In genomic region chr6:134723833-134724553, GRCm38 (mm10) we compare ENCODE assay signal across 19 mouse cellular contexts.
DNase-seq lines count a peak whose midpoint lies in the region; ATAC-seq and TF ChIP-seq lines count a peak whose summit lies in the region.
"Had no signal": no experiment of that assay in that cellular context is flagged by ENCODE, and none has a peak within 500 bp of the region (broad histone marks: within the 10 kb centered on the region; RNA-seq: fewer than 3 reads in every experiment).

No protein-coding gene starts in this region.

- 0 out of 2 replicates have a peak overlapping the region, but pooled peaks have one; percentile 6 for H3K27ac ChIP-seq in intestine, embryonic 14.5 days (ENCODE audit: low read depth)
- H3K27ac ChIP-seq in intestine, embryonic 16.5 days (ENCODE audit: low read length) = peak overlapping the region; percentile 77
- peak overlapping the region; percentile 53 for H3K27ac ChIP-seq in liver, postnatal 0 days (ENCODE audit: low read depth)
- H3K27ac ChIP-seq: embryonic facial prominence, embryonic 15.5 days; hindbrain, embryonic 15.5 days; limb, embryonic 13.5 days had no signal

- H3K4me3 ChIP-seq in intestine, embryonic 14.5 days (ENCODE audit: low read depth, low read length) = no peak overlapping the region
- H3K4me3 ChIP-seq in intestine, embryonic 16.5 days (ENCODE audit: low read length) = no peak overlapping the region
- H3K4me3 ChIP-seq in liver, postnatal 0 days (ENCODE audit: low read depth, low read length) = no peak overlapping the region
- H3K4me3 ChIP-seq: embryonic facial prominence, embryonic 15.5 days; heart, embryonic 12.5 days; hindbrain, embryonic 15.5 days; limb, embryonic 13.5 days; myocyte had no signal

- H3K36me3 ChIP-seq in intestine, embryonic 14.5 days (ENCODE audit: control insufficient read depth, insufficient read depth, low read length) = peaks cover 47% of the 10 kb centered on the region
- H3K36me3 ChIP-seq in intestine, embryonic 16.5 days (ENCODE audit: control insufficient read depth, insufficient read depth, low read length) = peaks cover 7% of the 10 kb centered on the region; the same call in 1 of the 2 replicates
- H3K36me3 ChIP-seq in liver, postnatal 0 days (replicated peaks; ENCODE audit: insufficient read depth, low read length) = peaks cover 17% of the 10 kb centered on the region
- H3K36me3 ChIP-seq: hindbrain, embryonic 15.5 days had no signal

- no peak overlapping the region for H3K9ac ChIP-seq in intestine, embryonic 14.5 days (ENCODE audit: low read length)
- no peak overlapping the region for H3K9ac ChIP-seq in intestine, embryonic 16.5 days (ENCODE audit: low read depth, low read length)
- no peak overlapping the region for H3K9ac ChIP-seq in liver, postnatal 0 days (replicated peaks)
- H3K9ac ChIP-seq: embryonic facial prominence, embryonic 15.5 days; heart, embryonic 12.5 days; hindbrain, embryonic 15.5 days; limb, embryonic 13.5 days had no signal

- H3K4me2 ChIP-seq in intestine, embryonic 14.5 days (ENCODE audit: low read length) = no peak overlapping the region
- 0 out of 2 replicates have a peak overlapping the region, but pooled peaks have one; percentile 1 for H3K4me2 ChIP-seq in intestine, embryonic 16.5 days (ENCODE audit: low read depth, low read length)
- H3K4me2 ChIP-seq in liver, postnatal 0 days (ENCODE audit: low read depth, low read length) = no peak overlapping the region
- H3K4me2 ChIP-seq: embryonic facial prominence, embryonic 15.5 days; heart, embryonic 12.5 days; hindbrain, embryonic 15.5 days; limb, embryonic 13.5 days had no signal

- no peak for TF ChIP-seq CTCF in liver, postnatal 0 days (IDR thresholded peaks at IDR 0.05; ENCODE audit: low read depth)

- 71% methylated on average over 9 of the region's 9 CpGs for WGBS in intestine, embryonic 14.5 days
- WGBS in intestine, embryonic 16.5 days = 65% methylated on average over 9 of the region's 9 CpGs
- WGBS in liver, postnatal 0 days (ENCODE audit: insufficient replicate concordance) = 68% methylated on average over 9 of the region's 9 CpGs

- TF ChIP-seq EP300 in liver, postnatal 0 days (IDR thresholded peaks at IDR 0.05; ENCODE audit: low read depth) = peak; percentile 57; the same call in 1 of the 2 replicates

- no peaks in the 10 kb centered on the region for H3K27me3 ChIP-seq in intestine, embryonic 14.5 days (replicated peaks; ENCODE audit: control insufficient read depth, insufficient read depth, low read length)
- no peaks in the 10 kb centered on the region for H3K27me3 ChIP-seq in intestine, embryonic 16.5 days (replicated peaks; ENCODE audit: control insufficient read depth, insufficient read depth, low read length)
- H3K27me3 ChIP-seq in liver, postnatal 0 days (ENCODE audit: insufficient read depth, low read length) = no peaks in the 10 kb centered on the region
- H3K27me3 ChIP-seq: embryonic facial prominence, embryonic 15.5 days; heart, embryonic 12.5 days; hindbrain, embryonic 15.5 days; limb, embryonic 13.5 days had no signal

- H3K9me3 ChIP-seq in intestine, embryonic 14.5 days (ENCODE audit: control insufficient read depth, low read length) = no peaks in the 10 kb centered on the region
- H3K9me3 ChIP-seq in intestine, embryonic 16.5 days (ENCODE audit: control insufficient read depth, low read length) = no peaks in the 10 kb centered on the region
- H3K9me3 ChIP-seq in liver, postnatal 0 days (ENCODE audit: low read length) = no peaks in the 10 kb centered on the region
- H3K9me3 ChIP-seq: embryonic facial prominence, embryonic 15.5 days; heart, embryonic 12.5 days; hindbrain, embryonic 15.5 days; limb, embryonic 13.5 days had no signal

- DNase-seq in intestine, embryonic 14.5 days (ENCODE audit: low spot score) = no peak
- DNase-seq in kidney, postnatal 25 days = peak; percentile 81 to 89
- DNase-seq in liver, postnatal 0 days = peak; percentile 64
- DNase-seq in ovary, postnatal 14 days (ENCODE audit: low spot score) = no peak
- DNase-seq in right cerebral cortex, postnatal 14 days = no peak
- DNase-seq: cerebellum, postnatal 10 days; embryo, embryonic 11 days; gastrocnemius, postnatal 10 days; midbrain, embryonic 14.5 days; retina, postnatal 1 day; thymus, postnatal 14 days had no signal

- H3K4me1 ChIP-seq in intestine, embryonic 14.5 days (replicated peaks; ENCODE audit: control insufficient read depth, insufficient read depth, low read length) = no peaks in the 10 kb centered on the region
- H3K4me1 ChIP-seq in intestine, embryonic 16.5 days (ENCODE audit: control insufficient read depth, insufficient read depth, low read length) = peaks cover 13% of the 10 kb centered on the region
- peaks cover 9% of the 10 kb centered on the region for H3K4me1 ChIP-seq in liver, postnatal 0 days (ENCODE audit: insufficient read depth)
- H3K4me1 ChIP-seq: hindbrain, embryonic 15.5 days; limb, embryonic 13.5 days had no signal

- peak; percentile 73 for ATAC-seq in intestine, embryonic 14.5 days (replicated peaks; ENCODE audit: low FRiP score, low TSS enrichment, low read depth)
- peak; percentile 93 for ATAC-seq in intestine, embryonic 16.5 days
- peak; percentile 88 for ATAC-seq in liver, postnatal 0 days
- ATAC-seq in granulocyte monocyte progenitor cell, adult 5-6 weeks (replicated peaks; ENCODE audit: poor library complexity, severe bottlenecking) = no peak
- ATAC-seq: lung, postnatal 0 days had no signal

Comparison
In these comparisons a context has a peak if more than half of its experiments do, and no peak if none do; other contexts are left out.
1. DNase-seq: peak in kidney, postnatal 25 days (2 of 2) and liver, postnatal 0 days (single experiment); none in intestine, embryonic 14.5 days (single experiment), ovary, postnatal 14 days (single experiment) and right cerebral cortex, postnatal 14 days (single experiment).
2. H3K27ac ChIP-seq: peak in every context shown above with its lines; median percentile 77 in intestine, embryonic 16.5 days; 53 in liver, postnatal 0 days; 6 in intestine, embryonic 14.5 days.